Mouse (Mus musculus): ENCODE measurements at regions not wholly inside any gene's neighbourhood (a gene's known extent, or its start where the extent isn't known, plus 50 kb on each side); places are given as distances from the start of the nearest gene placed in this dataset.
A peak's percentile ranks its signal among the peaks of the same experiment; 100 is the strongest.

- H3K36me3 ChIP-seq (replicated peaks; ENCODE audit: insufficient read depth, low read length), result no peaks in the 10 kb centered on the region
- H3K9me3 ChIP-seq (ENCODE audit: low read length), result no peaks in the 10 kb centered on the region
- no peak for ATAC-seq
- H3K4me3 ChIP-seq (ENCODE audit: low read depth, low read length), result no peak overlapping the region
- no peaks in the 10 kb centered on the region for H3K27me3 ChIP-seq (ENCODE audit: insufficient read depth, low read length)
- 65% methylated on average over 15 of the region's 15 CpGs for whole genome bisulfite sequencing (ENCODE audit: insufficient replicate concordance)
- no peak overlapping the region for H3K4me2 ChIP-seq (ENCODE audit: low read depth, low read length)
- no peak overlapping the region for H3K9ac ChIP-seq (replicated peaks)
- no peak overlapping the region for H3K27ac ChIP-seq (ENCODE audit: low read depth)
- TF ChIP-seq EP300 (IDR thresholded peaks at IDR 0.05; ENCODE audit: low read depth), result no peak
- TF ChIP-seq CTCF (IDR thresholded peaks at IDR 0.05; ENCODE audit: low read depth), result no peak
- H3K4me1 ChIP-seq (ENCODE audit: insufficient read depth), result peaks cover 23% of the 10 kb centered on the region
- DNase-seq, result no peak
Measured at GRCm38 (mm10) chr10:43707821-43708373, 129.8 kb downstream of the Cd24a start.

DNA sequence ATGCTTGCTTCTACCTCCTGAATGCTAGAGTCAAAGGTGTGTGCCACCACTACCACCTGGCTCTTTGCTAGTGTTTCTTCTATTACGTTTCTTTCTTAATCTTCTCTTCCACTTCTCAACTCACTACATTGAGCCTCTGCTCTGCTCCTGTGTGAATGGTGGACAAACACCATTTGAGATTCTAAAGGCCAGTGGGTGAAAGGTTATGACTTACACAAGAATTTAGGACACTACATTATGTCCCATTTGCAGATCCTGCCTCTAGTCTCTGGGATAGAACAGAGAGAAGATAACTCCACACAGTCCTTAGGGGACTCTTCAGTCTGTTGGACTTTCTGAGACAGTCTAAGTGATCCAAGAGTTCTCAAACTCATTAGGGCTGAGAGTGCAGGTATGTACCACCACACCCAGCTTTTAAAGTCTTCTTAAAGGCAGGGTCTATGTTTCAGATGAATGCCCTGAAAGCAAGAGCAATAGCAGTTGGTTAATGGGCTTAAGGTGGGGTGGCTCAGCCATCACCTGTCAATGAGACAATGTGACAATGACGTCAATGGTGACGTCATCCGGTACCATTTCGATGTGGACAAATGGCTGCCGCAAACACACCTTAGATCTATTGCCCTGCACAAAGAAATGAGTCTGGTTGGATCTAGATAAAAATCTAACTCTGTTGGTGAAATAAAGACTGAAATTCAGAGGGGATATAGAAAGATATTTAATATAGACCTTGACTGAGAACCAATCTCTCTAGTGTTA lies 131.4 kb downstream of the Cd24a start:
- ATAC-seq (peak; percentile 73), DNase-seq (no peak)
- Histone ChIP-seq H3K4me1 (ENCODE audit: insufficient read depth) (peaks cover 20% of the 10 kb centered on the region), H3K9ac (replicated peaks) (no peak overlapping the region), H3K9me3 (ENCODE audit: low read length) (no peaks in the 10 kb centered on the region), H3K4me2 (ENCODE audit: low read depth, low read length) (no peak overlapping the region), H3K36me3 (replicated peaks; ENCODE audit: insufficient read depth, low read length) (no peaks in the 10 kb centered on the region), H3K27me3 (ENCODE audit: insufficient read depth, low read length) (no peaks in the 10 kb centered on the region), H3K4me3 (ENCODE audit: low read depth, low read length) (no peak overlapping the region), H3K27ac (ENCODE audit: low read depth) (peak overlapping the region; percentile 49)
- TF ChIP-seq CTCF (IDR thresholded peaks at IDR 0.05; ENCODE audit: low read depth), result no peak
- TF ChIP-seq EP300 (IDR thresholded peaks at IDR 0.05; ENCODE audit: low read depth), result no peak
- 89% methylated on average over 6 of the region's 6 CpGs for WGBS (ENCODE audit: insufficient replicate concordance)

DNA sequence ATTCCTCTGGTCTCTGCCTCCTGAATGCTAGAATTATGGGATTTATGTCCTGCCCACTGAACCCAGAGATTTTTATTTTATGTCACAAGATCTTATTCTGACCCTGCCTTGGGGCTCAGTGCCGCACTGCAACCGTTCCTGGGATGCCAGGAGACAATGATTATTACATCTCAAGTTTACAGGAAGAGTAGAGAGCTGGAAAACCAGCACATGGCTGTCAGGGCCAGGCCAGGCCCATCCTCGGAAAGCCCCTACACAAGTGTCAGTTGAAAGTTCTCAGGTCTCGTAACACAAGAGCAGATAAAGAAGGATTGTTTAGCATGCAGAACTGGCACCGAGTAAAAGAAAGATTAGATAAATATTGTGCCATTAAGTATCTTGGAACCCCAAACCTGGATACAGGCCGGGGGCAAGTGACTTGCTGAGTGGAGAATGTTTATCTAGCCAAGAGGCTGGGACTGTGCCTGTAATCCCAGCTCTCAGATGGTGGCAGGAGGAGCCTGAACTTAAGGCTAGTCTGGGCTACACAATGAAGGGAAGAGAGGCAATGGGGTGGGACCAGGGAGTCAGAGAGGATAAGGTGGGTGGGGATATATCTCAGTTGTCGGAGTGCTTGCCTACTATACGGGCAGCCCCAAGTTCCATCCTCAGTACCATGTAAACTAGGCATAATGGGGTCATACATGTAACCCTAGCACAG lies 132.3 kb downstream of the Cd24a start:
- Histone ChIP-seq H3K9me3 (ENCODE audit: low read length) (no peaks in the 10 kb centered on the region), H3K4me3 (ENCODE audit: low read depth, low read length) (no peak overlapping the region), H3K27ac (ENCODE audit: low read depth) (no peak overlapping the region), H3K4me1 (ENCODE audit: insufficient read depth) (peaks cover 20% of the 10 kb centered on the region), H3K27me3 (ENCODE audit: insufficient read depth, low read length) (no peaks in the 10 kb centered on the region), H3K9ac (replicated peaks) (no peak overlapping the region), H3K4me2 (ENCODE audit: low read depth, low read length) (no peak overlapping the region), H3K36me3 (replicated peaks; ENCODE audit: insufficient read depth, low read length) (no peaks in the 10 kb centered on the region)
- WGBS (ENCODE audit: insufficient replicate concordance), result 60% methylated on average over 8 of the region's 8 CpGs
- no peak for DNase-seq
- TF ChIP-seq CTCF (IDR thresholded peaks at IDR 0.05; ENCODE audit: low read depth) (no peak), EP300 (IDR thresholded peaks at IDR 0.05; ENCODE audit: low read depth) (no peak)
- ATAC-seq, result peak; percentile 33

- DNase-seq (no peak), ATAC-seq (no peak)
- Histone ChIP-seq H3K27ac (ENCODE audit: low read depth) (no peak overlapping the region), H3K9ac (replicated peaks) (no peak overlapping the region), H3K9me3 (ENCODE audit: low read length) (no peaks in the 10 kb centered on the region), H3K4me1 (ENCODE audit: insufficient read depth) (peaks cover 18% of the 10 kb centered on the region), H3K27me3 (ENCODE audit: insufficient read depth, low read length) (no peaks in the 10 kb centered on the region), H3K4me3 (ENCODE audit: low read depth, low read length) (no peak overlapping the region), H3K4me2 (ENCODE audit: low read depth, low read length) (no peak overlapping the region), H3K36me3 (replicated peaks; ENCODE audit: insufficient read depth, low read length) (no peaks in the 10 kb centered on the region)
- TF ChIP-seq EP300 (IDR thresholded peaks at IDR 0.05; ENCODE audit: low read depth), result no peak
- TF ChIP-seq CTCF (IDR thresholded peaks at IDR 0.05; ENCODE audit: low read depth), result no peak
- WGBS (ENCODE audit: insufficient replicate concordance), result 70% methylated on average over 2 of the region's 2 CpGs
Measured at GRCm38 (mm10) chr10:43710886-43711256, 132.8 kb downstream of the Cd24a start.

DNA sequence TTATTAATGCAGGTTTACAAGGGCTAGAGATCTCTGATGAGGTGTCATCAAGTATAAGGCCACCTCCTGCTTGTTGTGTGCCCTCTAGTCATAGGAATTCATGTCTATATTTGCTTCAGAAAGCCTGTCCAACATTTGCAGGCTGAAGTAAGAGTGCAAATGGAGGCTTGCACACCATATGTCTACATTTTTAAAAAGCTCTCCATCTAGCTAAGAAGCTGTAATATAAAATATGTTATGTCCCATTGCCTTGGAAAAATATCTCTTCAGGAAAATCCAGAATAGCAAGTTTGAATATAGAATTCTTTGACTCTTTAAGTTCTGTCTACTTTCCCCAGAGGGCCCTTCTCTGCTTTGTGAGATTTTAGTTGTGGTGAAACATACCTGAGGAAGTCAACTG lies 134.6 kb downstream of the Cd24a start:
- no peak overlapping the region for H3K9ac ChIP-seq (replicated peaks)
- peaks cover 14% of the 10 kb centered on the region for H3K4me1 ChIP-seq (ENCODE audit: insufficient read depth)
- TF ChIP-seq EP300 (IDR thresholded peaks at IDR 0.05; ENCODE audit: low read depth), result no peak
- no peak for TF ChIP-seq CTCF (IDR thresholded peaks at IDR 0.05; ENCODE audit: low read depth)
- ATAC-seq (no peak), DNase-seq (no peak)
- no peak overlapping the region for H3K4me2 ChIP-seq (ENCODE audit: low read depth, low read length)
- no peaks in the 10 kb centered on the region for H3K9me3 ChIP-seq (ENCODE audit: low read length)
- H3K27ac ChIP-seq (ENCODE audit: low read depth), result no peak overlapping the region
- H3K36me3 ChIP-seq (replicated peaks; ENCODE audit: insufficient read depth, low read length), result no peaks in the 10 kb centered on the region
- H3K4me3 ChIP-seq (ENCODE audit: low read depth, low read length), result no peak overlapping the region
- no peaks in the 10 kb centered on the region for H3K27me3 ChIP-seq (ENCODE audit: insufficient read depth, low read length)

GRCm38 (mm10) chr10:43718768-43719167 lies 140.7 kb downstream of the Cd24a start:
- H3K27me3 ChIP-seq (ENCODE audit: insufficient read depth, low read length), result no peaks in the 10 kb centered on the region; the same call in 1 of the 2 replicates
- no peak for ATAC-seq
- no peak overlapping the region for H3K4me3 ChIP-seq (ENCODE audit: low read depth, low read length)
- no peak for DNase-seq
- H3K36me3 ChIP-seq (replicated peaks; ENCODE audit: insufficient read depth, low read length), result no peaks in the 10 kb centered on the region
- TF ChIP-seq CTCF (IDR thresholded peaks at IDR 0.05; ENCODE audit: low read depth) (no peak), EP300 (IDR thresholded peaks at IDR 0.05; ENCODE audit: low read depth) (no peak)
- peaks cover 12% of the 10 kb centered on the region; the same call in 1 of the 2 replicates for H3K4me1 ChIP-seq (ENCODE audit: insufficient read depth)
- no peak overlapping the region for H3K27ac ChIP-seq (ENCODE audit: low read depth)
- H3K9ac ChIP-seq (replicated peaks), result no peak overlapping the region
- H3K4me2 ChIP-seq (ENCODE audit: low read depth, low read length), result no peak overlapping the region
- H3K9me3 ChIP-seq (ENCODE audit: low read length), result no peaks in the 10 kb centered on the region
- 71% methylated on average over 13 of the region's 13 CpGs for WGBS (ENCODE audit: insufficient replicate concordance)
